Mouse (Mus musculus) kidney, postnatal 0 days (tissue): ENCODE data around the gene Atoh8. TPM values are rescaled to one million over a fixed set of nuclear protein-coding genes. Genes with fewer than 3 reads are reported as not detected.

ENCODE experiments used
- ATAC-seq: fragments of 200-750 bp; cut with Nextera tagmentation; replicated peaks from 2 replicates; pipeline ENCODE4 v1.8.0; 2017; ENCODE audit warnings: low read depth, moderate number of reproducible peaks, moderate TSS enrichment, moderate library complexity; ENCODE audit not compliant: low FRiP score
- DNase-seq: peaks from one replicate; pipeline ENCODE4 v3.0.0-alpha.2; 2016; ENCODE audit warnings: low spot score
- H3K27ac ChIP-seq: fragments of 300-500 bp; sonication (generic); 2 replicates; pipeline ENCODE4 v1.5.1; 2014; ENCODE audit warnings: mild to moderate bottlenecking
- H3K27me3 ChIP-seq: fragments of 300-500 bp; sonication (generic); 2 replicates; pipeline ENCODE4 v1.6.1; 2014; ENCODE audit warnings: low read length, mixed read lengths; ENCODE audit not compliant: insufficient read depth
- H3K36me3 ChIP-seq: fragments of 300-500 bp; sonication (generic); 2 replicates; pipeline ENCODE4 v1.6.1; 2014; ENCODE audit warnings: low read length, mixed read lengths; ENCODE audit not compliant: insufficient read depth
- H3K4me1 ChIP-seq: fragments of 300-500 bp; sonication (generic); replicated peaks from 2 replicates; pipeline ENCODE4 v1.6.1; 2014; ENCODE audit warnings: antibody characterized with exemption, low read length, mixed read lengths; ENCODE audit not compliant: insufficient read depth
- H3K4me2 ChIP-seq: fragments of 300-500 bp; sonication (generic); 2 replicates; pipeline ENCODE4 v1.6.1; 2014; ENCODE audit warnings: mild to moderate bottlenecking, low read length, moderate library complexity, mixed read lengths
- H3K4me3 ChIP-seq: fragments of 300-500 bp; sonication (generic); replicated peaks from 2 replicates; pipeline ENCODE4 v1.5.1; 2014; ENCODE audit warnings: low read depth, low read length
- H3K9ac ChIP-seq: fragments of 300-500 bp; sonication (generic); 2 replicates; pipeline ENCODE4 v1.6.1; 2014; ENCODE audit warnings: low read depth, low read length
- H3K9me3 ChIP-seq: fragments of 300-500 bp; sonication (generic); replicated peaks from 2 replicates; pipeline ENCODE4 v1.6.1; 2016; ENCODE audit warnings: low read length, inconsistent platforms, mixed read lengths
- CTCF ChIP-seq: IDR thresholded peaks from 2 replicates; pipeline ENCODE4 v1.5.1; 2016; ENCODE audit warnings: antibody characterized with exemption, low read depth, mild to moderate bottlenecking, moderate library complexity
- WGBS: fragments of 180-500 bp; shearing (Covaris S2); extraction: QIAGEN DNeasy Blood & Tissue Kit; methylation state at CpG from one replicate; pipeline ENCODE4 v1.1.7; 2014; 5-methylcytosine and 5-hydroxymethylcytosine counted together
- polyA plus RNA-seq: library from polyadenylated mRNA; unstranded; fragments of >200 nt; fragmentation: Nextera tagmentation; extraction: Ambion mirVana; gene quantifications from 2 replicates; pipeline ENCODE4 v1.2.1, GENCODE M21; 2015

Gene Atoh8
- polyA plus RNA-seq, 1 experiment from 2014 or later: 20.8 TPM

DNA sequence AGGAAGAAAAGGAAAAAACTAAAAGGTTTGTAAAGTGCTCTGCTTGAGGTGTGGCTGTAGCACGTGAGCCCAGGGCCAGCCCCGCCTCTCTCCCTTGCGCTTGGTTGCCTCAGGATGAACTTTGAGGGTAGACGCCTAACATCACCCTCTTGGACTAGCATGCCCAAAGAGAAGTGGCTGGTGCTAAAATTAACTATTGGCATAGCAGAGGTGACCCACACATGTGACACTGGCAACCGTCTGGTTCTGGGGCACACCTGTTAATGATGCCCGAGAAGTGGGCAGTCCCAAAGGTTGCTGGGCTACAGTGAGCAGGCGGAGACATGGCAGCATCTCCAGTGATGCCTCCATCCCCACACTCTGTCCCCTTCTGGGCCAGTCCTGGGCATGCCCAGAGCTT is 24.1 kb upstream of the Atoh8 start:
- Histone ChIP-seq H3K27me3 (no peaks in the 10 kb centered on the region), H3K4me1 (no peaks in the 10 kb centered on the region), H3K9me3 (no peaks in the 10 kb centered on the region), H3K9ac (no peak overlapping the region), H3K36me3 (no peaks in the 10 kb centered on the region), H3K4me3 (no peak overlapping the region), H3K4me2 (no peak overlapping the region), H3K27ac (no peak overlapping the region)
- ATAC-seq (no peak), DNase-seq (no peak)
- 64% methylated on average over 7 of the region's 7 CpGs for WGBS
- TF ChIP-seq CTCF: no peak

DNA sequence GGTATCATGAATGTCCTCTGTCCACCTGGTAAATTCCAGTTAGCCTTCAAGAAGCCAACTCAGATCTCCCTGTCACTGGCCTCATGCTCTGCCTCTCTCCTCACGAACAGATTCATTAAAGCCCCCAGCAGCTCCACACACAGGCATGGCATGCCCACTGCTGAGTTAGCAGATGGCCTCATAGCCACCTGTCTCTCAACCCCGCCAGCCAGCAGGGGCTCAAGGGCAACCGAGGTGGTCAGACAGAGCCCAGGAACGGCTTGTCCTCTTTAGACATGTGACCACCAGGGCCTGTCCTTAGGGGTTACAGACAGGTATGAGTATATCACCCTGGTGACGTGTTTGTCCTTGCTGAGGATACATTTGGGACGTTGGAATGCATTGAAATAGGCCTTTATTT is 19.9 kb upstream of the Atoh8 start:
- H3K4me3 ChIP-seq: no peak overlapping the region
- H3K4me2 ChIP-seq: no peak overlapping the region
- WGBS: 79% methylated on average over 6 of the region's 6 CpGs
- DNase-seq (no peak), ATAC-seq (peak; percentile 25; the same call in 1 of the 2 replicates)
- H3K9me3 ChIP-seq: no peaks in the 10 kb centered on the region
- no peak overlapping the region for H3K27ac ChIP-seq
- TF ChIP-seq CTCF: no peak
- no peaks in the 10 kb centered on the region for H3K4me1 ChIP-seq
- H3K36me3 ChIP-seq: no peaks in the 10 kb centered on the region
- H3K27me3 ChIP-seq: no peaks in the 10 kb centered on the region
- no peak overlapping the region for H3K9ac ChIP-seq

DNA sequence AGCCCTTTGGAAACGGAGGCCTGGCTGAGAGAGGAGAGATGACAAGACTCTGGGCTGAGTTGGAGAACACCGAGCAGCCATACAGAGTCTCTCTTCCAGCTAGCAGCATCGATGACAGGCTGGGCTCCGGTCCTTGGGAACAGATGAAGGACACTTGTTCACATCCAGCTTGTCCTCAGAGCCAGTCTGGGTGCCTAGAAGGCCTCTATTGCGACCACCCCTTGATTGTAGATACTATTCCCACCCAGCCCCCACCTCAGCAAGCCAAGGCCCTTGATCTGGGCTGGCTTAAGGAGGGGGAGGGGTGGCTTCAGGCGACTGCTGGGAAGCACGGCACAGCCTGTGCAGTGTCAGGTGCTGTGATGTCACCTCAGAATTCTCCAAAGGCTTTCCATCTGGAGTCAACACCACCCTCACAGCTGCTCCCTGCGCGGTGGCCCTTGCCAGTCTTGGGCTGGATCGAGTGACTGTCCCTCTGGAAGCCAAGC is 19.3 kb upstream of the Atoh8 start:
- Histone ChIP-seq H3K27ac (no peak overlapping the region), H3K4me3 (no peak overlapping the region), H3K4me1 (no peaks in the 10 kb centered on the region), H3K4me2 (no peak overlapping the region), H3K27me3 (no peaks in the 10 kb centered on the region), H3K9ac (no peak overlapping the region), H3K36me3 (no peaks in the 10 kb centered on the region), H3K9me3 (no peaks in the 10 kb centered on the region)
- WGBS: 54% methylated on average over 10 of the region's 10 CpGs
- no peak for TF ChIP-seq CTCF
- DNase-seq (no peak), ATAC-seq (no peak)

DNA sequence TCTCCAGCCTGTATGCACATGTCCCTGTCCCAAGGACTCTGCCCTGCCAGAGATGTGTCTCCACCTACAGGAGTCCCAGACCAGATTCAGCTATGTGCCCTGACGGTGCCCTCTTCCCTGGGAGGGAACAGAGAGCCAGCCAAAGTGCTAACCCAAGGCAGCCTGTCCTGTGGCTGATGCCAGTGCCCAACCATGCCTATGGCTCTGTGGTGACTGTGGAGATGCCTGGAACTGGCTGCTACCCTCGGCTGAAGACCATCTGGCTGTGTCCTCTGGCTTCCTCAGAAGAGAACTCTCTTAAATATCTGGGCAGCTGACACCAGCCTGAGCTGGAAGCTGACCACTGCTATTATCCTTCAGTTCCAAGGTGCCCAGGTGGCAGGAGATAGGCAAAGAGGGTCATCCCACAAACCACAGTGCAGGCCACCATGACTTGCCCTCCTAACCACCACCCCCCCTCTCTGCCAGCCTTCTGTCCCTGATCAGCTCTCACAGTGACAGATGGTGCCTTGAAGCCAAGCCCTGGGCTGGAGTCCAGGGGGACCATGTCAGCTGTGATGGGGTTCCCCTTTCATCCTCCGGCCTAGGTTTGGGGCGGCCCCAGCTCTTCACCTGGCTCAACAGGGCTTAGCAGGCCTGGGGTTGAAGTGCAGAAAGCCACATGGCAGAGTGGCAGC is 18.7 kb upstream of the Atoh8 start:
- H3K27ac ChIP-seq: no peak overlapping the region
- H3K9ac ChIP-seq: no peak overlapping the region
- ATAC-seq (no peak), DNase-seq (no peak)
- H3K4me3 ChIP-seq: no peak overlapping the region
- no peak overlapping the region for H3K4me2 ChIP-seq
- TF ChIP-seq CTCF: no peak
- H3K27me3 ChIP-seq: no peaks in the 10 kb centered on the region
- no peaks in the 10 kb centered on the region for H3K4me1 ChIP-seq
- 84% methylated on average over 4 of the region's 4 CpGs for WGBS
- H3K9me3 ChIP-seq: no peaks in the 10 kb centered on the region
- H3K36me3 ChIP-seq: no peaks in the 10 kb centered on the region

DNA sequence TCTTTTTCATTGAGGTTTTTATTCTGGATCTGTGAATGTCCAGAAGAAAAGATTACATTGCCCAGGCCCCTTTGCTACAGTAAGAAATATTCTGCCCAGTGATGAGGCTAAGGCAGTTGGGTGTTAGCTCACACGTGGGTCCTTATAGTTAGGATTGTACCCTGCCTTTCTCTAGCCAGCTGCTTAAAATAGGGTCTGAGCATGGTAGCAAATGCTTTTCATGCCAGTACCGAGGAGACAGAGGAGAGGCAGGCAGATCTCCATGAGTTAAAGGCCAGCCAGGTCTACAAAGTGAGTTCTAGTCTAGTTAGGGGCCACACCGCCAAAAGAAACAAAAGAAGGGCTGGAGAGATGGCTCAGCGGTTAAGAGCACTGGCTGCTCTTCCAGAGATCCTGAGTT is 17.8 kb upstream of the Atoh8 start:
- no peak for ATAC-seq
- Histone ChIP-seq H3K4me1 (0 out of 2 replicates have a peak, but pooled peaks cover 6% of the 10 kb centered on the region), H3K36me3 (no peaks in the 10 kb centered on the region), H3K27ac (no peak overlapping the region), H3K9ac (no peak overlapping the region), H3K27me3 (no peaks in the 10 kb centered on the region), H3K4me3 (no peak overlapping the region), H3K4me2 (no peak overlapping the region), H3K9me3 (no peaks in the 10 kb centered on the region)
- 82% methylated on average over 4 of the region's 4 CpGs for WGBS
- no peak for DNase-seq
- TF ChIP-seq CTCF: no peak

DNA sequence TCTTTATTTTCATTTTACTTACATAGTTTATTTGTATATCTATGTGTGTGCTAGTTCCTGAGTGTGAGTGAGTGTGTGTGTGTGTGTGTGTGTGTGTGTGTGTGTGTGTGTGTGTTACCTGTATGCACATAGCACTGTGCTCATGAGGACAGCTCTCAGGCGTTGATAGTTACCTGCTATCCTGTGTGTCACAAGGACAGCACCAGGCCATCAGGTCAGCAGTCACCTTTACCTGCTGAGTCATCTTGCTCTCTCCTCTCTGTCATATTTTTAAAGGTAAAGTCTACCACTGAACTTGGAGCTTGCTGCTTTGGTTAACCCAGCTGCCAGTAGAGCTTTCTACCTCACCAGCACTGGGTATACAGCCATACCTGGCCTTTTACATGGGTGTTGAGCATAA is 17.1 kb upstream of the Atoh8 start:
- WGBS: 80% methylated on average over 1 of the region's 1 CpGs
- no peak for ATAC-seq

More for the DNA sequence above, 17.1 kb upstream of the Atoh8 start:
- H3K9ac ChIP-seq: no peak overlapping the region
- no peak overlapping the region for H3K4me3 ChIP-seq
- no peak for TF ChIP-seq CTCF
- no peak overlapping the region for H3K27ac ChIP-seq
- no peaks in the 10 kb centered on the region for H3K36me3 ChIP-seq
- no peaks in the 10 kb centered on the region for H3K9me3 ChIP-seq
- no peaks in the 10 kb centered on the region for H3K27me3 ChIP-seq
- 0 out of 2 replicates have a peak, but pooled peaks cover 7% of the 10 kb centered on the region for H3K4me1 ChIP-seq
- no peak for DNase-seq
- H3K4me2 ChIP-seq: no peak overlapping the region
